Mouse (Mus musculus) right cerebral cortex, postnatal 10 days (tissue): ENCODE data around the gene Stx8.
A peak's percentile ranks its signal among the peaks of the same experiment; 100 is the strongest.

Experiments
- DNase-seq, 2 experiments: peaks; one replicate each; pipeline ENCODE4 v3.0.0; 2021; ENCODE audit warnings: low spot score in 2 of 2

Gene Stx8

GRCm38 (mm10) chr11:67965905-67966878 is at the start of gene Stx8:
TSS of gene Stx8 (plus strand) at chr11:67966193.
- peak; percentile 96 to 97 for DNase-seq

DNA sequence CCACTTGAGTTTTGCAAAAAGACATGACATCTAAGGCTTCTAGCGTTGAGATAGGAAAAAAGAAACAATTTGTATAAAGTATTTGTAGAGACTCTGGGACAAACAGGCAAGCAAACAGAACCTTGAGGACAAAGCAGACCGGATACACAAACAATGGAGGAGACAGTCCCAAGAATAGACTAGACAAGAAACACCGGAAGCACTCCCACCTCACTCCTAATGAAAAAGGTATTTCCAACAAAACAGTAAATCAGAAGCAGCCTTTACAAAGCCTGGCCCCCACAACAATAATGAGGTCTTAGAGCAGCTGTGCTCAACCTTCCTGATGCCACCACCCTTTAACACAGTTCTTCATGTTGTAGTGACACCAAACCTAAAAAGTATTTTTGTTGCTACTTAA is 48.9 kb upstream of the Stx8 start:
- DNase-seq, result no peak

DNA sequence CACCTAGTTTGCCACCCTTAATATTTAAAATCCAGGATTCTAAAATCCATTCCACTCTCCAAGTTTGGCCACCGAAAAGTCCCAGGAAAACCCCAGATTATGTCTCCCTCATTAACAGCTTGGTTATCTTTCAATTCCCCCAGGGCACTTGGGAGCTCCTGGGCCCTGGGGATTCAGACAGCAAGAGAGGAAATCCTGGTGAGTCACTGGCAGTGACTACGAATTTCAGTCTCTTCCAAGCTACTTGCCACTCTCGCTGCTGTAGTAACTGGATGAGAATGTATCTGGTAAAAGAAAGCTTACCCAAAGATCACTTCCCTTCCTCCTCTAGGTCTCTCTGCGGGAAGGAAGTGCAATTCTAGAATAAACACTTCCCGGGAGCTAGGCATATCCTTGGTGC is 46.4 kb upstream of the Stx8 start:
- DNase-seq, result no peak

- DNase-seq, result no peak
These were observed 45.6 kb upstream of the Stx8 start for GRCm38 (mm10) chr11:67920226-67920960.

DNA sequence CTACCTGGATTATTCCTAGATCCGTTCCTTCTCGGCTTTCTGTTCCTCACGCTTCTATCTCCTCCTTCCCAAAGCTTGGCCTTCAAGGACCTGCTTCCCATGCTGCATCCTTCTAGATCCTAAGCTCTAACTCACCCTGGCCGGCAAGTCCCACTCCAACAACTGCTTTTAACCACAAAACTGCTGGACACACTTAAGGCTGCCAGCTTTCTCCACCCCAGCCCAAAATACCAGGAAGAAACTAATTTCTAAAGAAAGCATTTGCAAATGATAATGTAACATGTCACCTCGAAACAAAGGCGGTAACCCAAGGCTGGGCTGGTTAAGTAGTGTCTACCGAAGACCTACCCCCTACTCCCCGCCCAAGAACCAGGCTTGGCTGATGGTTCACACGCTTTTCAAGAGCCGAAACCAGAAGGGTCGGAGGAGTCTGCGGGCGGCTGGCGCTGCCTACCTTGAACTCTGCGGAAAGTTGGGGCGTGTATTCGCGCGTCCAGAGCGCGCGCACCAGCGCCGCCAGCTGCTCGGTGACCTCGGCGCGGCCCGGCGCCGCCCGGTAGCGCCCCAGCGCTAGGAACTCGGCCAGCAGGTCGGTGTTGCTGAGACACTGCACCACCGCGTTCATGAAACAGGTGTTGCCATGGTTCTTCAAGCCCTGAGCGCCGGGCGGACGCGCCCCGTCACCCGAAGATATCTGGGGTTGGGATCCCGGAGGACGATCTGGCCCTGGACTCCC is 44.7 kb upstream of the Stx8 start:
- DNase-seq, result peak in 1 of 2 experiments; percentile 48

DNA sequence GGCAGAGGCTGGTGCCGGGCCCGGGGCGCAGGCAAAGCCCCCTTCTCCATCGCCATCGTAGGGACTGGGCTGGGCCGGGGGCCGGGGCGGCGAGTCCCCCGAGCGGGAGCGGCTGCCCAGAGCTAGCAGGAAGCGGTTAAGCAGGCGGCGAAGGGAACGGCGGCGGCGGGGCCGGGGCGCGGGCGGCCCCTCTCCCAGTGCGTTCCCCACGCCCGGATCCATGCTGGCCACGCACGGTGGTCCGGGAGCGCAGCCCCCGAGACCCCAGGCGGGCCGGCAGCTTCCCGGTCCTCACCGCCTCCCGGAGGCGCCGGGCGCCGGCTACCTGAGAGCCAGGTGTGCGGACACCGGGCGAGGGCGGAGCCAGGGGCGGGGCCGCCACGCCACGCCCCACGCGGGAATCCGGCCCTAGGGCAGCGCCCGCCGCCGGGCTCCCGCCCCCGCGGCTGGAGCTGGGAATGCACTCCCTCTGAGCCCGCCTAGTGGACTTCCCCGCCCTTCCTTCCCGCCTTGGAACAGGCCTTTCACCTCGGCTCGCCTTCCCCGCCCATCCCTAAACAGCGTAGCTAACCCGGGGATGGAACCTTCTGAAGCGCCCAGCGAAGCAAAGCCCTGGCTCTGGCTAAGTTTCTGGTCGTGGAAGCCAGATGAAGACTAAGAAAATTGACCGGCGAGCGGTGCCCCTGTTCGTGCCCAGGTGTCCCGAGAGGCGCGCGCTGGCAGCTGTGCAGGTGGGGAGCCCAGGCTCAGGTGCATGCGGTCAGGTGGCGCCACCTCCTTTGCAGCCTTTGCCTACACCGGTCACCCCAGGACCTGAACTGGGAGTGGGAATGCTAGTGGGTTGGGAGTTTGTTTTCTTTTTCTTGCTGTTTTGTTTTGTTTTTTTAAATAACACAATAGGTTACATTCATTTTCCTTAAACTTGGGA is 43.9 kb upstream of the Stx8 start, which contains the start of gene Usp43:
TSS of gene Usp43 (minus strand) at position 327 of the 928 bp plus-strand sequence.
- DNase-seq, result peak; percentile 44 to 50

DNA sequence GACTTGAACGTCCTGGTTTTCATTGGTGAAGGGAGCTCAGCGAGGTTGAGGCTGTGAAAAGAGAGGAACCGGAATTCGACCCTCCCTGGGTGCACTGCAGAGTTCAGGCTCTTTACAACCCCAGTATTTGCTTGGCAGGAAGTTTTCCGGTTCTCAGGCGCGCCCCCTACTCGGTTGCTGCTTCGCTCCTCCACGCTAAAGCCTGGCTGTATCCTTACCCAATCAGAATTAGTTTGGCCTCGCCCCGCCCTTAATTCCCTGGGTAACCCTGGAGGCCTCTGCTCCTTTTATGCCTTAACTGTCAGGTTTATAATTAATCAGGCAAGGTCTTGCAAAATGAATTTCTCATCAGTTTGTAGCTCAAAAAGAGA is 43.3 kb upstream of the Stx8 start:
- DNase-seq, result peak; percentile 82 to 84

- DNase-seq, result no peak
These were observed 42.3 kb upstream of the Stx8 start for GRCm38 (mm10) chr11:67923720-67924119.

- peak; percentile 49 to 64 for DNase-seq
These were observed 41.0 kb upstream of the Stx8 start for GRCm38 (mm10) chr11:67925000-67925399.

- no peak for DNase-seq
These were observed 39.5 kb upstream of the Stx8 start for GRCm38 (mm10) chr11:67926348-67927055.

GRCm38 (mm10) chr11:67932156-67932555 is 33.8 kb upstream of the Stx8 start:
- DNase-seq, result no peak

GRCm38 (mm10) chr11:67948229-67948628 is 17.8 kb upstream of the Stx8 start:
- no peak for DNase-seq

DNA sequence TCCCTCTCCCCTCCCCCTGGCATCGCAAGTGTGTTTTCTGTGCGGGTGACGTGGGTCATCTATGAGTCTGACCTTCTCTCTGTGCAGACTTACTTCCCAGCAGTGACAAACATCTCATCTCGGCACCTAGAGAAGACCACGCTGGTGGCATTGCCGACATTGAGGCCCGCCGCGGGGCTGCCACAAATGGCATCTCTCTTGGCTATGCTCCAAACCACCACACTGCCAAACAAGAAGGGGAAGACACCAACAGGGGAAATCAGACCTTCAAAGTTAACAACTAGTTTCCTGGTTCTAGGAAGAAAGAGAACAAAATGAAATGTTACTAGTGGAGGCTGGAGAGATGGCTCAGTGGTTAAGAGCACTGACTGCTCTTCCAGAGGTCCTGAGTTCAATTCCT is 16.5 kb upstream of the Stx8 start:
- no peak for DNase-seq

DNA sequence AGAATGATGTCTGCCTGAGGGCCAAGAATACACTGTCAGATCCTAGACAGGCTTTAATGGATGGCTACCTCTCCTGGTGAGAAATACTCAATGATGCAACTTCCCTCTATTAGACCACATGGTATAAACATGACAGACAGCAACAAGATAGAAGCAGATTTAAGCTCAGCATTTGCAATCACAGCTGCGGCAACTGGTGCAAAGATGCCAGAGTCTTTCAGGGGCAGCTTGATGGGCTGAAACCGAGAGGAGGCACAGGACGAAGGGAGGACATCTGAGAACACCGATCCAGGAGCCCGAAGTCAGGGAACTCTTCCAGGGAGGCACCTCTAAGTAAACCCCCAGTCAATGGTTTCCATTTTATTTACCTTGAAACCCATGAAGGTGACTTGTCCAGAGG is 12.4 kb upstream of the Stx8 start:
- DNase-seq, result no peak

- no peak for DNase-seq
These were observed 11.6 kb upstream of the Stx8 start for GRCm38 (mm10) chr11:67954413-67954812.

GRCm38 (mm10) chr11:67964110-67964509 is 1.9 kb upstream of the Stx8 start:
- no peak for DNase-seq

- DNase-seq, result peak; percentile 93
These were observed 630 bp upstream of the Stx8 start, which contains the start of gene Cfap52 for GRCm38 (mm10) chr11:67965242-67965883. TSS of gene Cfap52 (minus strand) at chr11:67965651.

DNA sequence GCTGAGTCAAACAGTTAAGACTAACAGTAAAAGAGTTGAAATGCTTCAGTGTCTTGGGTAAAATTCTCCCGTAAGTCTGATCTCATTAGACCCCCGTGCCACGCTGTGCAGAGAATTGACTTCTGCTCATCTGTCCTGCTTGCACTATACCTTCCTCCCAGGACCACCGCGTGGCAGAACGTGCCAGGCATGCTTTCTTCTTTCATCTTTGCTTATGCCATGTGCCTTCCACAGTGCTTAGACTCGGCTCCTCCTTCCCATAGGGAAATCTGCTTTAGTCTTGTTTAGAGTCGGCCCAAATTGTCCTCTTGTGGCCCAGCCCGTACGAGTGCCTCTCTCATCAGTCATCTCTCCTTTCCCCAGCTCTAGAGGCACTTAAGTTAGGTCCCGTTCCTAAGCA is 1.8 kb downstream of the Stx8 start:
- no peak for DNase-seq

DNA sequence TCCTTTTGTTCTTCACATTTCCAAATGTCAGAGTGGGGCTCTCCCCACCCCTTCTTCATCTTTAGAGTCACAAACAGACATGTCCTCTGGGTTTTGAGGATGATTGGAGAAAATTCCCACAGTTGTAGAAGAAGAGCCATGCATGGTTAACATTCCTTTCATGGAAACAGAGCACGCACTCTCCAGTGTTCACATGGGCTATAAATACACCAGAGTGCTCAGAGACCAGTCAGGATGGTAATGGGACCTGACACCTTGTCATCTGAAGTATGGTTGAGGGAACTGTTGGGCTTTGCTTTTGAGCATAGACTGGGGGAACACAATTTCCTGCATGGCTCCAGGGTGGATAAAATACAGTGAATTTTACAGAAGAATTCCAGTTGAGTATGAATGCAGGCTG is 6.6 kb downstream of the Stx8 start:
- DNase-seq, result no peak

DNA sequence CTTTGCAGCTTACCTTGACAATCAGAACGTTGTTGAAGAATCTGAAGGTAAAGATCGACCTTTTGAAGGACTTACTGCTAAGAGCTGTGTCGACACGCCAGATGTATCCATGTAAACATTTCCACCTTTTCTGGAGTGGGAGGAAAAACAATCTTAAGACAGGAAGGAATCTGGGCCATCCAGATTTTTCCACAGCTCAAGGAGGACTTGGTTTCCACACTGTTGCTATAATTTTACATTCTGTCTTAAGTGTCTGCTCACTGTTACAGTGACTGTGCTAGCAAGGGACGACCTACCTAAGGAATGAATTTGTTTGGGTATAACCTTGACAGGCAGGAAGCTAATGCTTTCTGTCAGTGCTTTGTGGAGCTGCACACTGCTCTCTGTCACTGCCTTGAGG is 7.2 kb downstream of the Stx8 start:
- DNase-seq, result no peak
